Mouse (Mus musculus): Measurements from ENCODE around the gene Batf. TPM values are rescaled to one million over a fixed set of nuclear protein-coding genes. Genes with fewer than 3 reads are reported as not detected.
A peak's percentile ranks its signal among the peaks of the same experiment; 100 is the strongest.

Gene Batf
- total and polyA plus RNA-seq, 2 experiments from 2014 or later = 0.65 TPM; not detected in 1

DNA sequence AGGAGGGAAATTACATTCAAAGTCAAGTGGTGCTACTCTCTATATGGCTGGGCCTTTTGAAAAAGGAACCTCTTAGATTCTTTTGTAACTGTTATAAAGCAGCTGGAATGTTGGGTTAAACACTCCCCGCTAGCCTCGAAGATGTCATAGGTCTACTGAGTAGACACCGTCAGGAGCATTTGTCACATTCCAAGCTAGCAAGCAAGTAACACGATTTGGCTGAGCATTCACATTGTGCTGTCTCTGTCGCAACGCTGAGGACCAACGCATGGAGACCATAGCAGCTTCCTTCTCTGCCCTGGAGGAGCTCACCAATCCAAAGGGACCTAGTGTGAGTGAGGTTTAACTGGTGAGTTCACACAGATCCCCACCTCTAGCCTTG, 14.4 kb downstream of the Batf start:
- no peak overlapping the region for H3K4me3 ChIP-seq (ENCODE audit: low read depth, low read length)
- 81% methylated on average over 7 of the region's 7 CpGs for WGBS

DNA sequence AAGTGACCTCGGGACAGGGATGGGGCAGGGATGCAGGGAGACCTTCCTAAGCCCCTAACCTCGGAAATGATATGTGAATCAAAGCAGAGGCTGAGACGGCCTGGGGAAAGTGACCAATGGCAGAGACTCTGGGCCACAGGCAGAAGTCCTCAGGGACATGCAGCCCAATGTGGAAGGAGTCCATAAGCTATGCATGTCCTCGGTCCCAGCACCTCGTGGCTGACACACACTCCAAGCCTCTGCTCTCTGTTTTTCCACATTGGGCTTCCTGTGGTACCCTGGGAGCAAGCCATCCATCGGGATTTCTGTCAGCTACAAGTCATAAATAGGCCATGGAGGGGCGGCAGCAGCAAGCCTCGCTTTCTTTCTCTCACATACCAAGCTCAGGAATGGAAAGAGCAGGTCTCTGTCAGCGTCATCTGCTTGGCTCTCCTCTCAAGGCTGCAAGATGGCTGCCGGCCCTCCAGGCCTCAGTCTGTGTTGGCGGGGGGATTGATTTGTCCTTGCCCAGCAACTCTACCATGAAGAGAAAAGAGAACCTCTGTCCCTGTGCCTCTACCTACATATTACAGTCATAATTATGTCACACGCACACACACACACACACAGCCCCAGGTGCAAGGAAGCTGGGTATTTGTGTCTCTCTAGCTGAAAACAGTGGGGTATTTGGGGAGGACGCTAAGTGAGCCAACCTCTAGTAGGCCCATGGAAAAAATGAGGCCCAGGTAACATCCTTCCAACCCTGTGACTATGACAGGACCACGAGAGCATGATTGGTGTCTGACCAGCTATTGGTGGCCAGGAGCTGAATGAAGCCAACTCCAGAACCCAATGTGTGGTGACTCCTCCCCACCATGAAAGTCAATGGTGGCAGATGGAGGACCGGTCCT, 15.9 kb downstream of the Batf start:
- Histone ChIP-seq H3K4me2 (ENCODE audit: low read depth) (no peak overlapping the region), H3K9ac (no peak overlapping the region), H3K36me3 (ENCODE audit: insufficient read depth) (no peaks in the 10 kb centered on the region), H3K27me3 (ENCODE audit: insufficient read depth, low read length) (0 out of 2 replicates have a peak, but pooled peaks cover 5% of the 10 kb centered on the region), H3K27ac (ENCODE audit: low read depth, low read length) (no peak overlapping the region), H3K4me3 (ENCODE audit: low read depth, low read length) (no peak overlapping the region), H3K4me1 (ENCODE audit: insufficient read depth) (no peaks in the 10 kb centered on the region), H3K9me3 (ENCODE audit: low read length) (no peaks in the 10 kb centered on the region)
- WGBS = 79% methylated on average over 15 of the region's 15 CpGs
- ATAC-seq (no peak), DNase-seq (no peak)
- no peak for TF ChIP-seq CTCF (IDR thresholded peaks at IDR 0.05; ENCODE audit: low read depth)

More for the DNA sequence above, 14.4 kb downstream of the Batf start:
- Histone ChIP-seq H3K36me3 (ENCODE audit: insufficient read depth) (no peaks in the 10 kb centered on the region), H3K4me2 (ENCODE audit: low read depth) (no peak overlapping the region), H3K27ac (ENCODE audit: low read depth, low read length) (no peak overlapping the region), H3K27me3 (ENCODE audit: insufficient read depth, low read length) (0 out of 2 replicates have a peak, but pooled peaks cover 5% of the 10 kb centered on the region), H3K9me3 (ENCODE audit: low read length) (no peaks in the 10 kb centered on the region), H3K4me1 (ENCODE audit: insufficient read depth) (no peaks in the 10 kb centered on the region), H3K9ac (no peak overlapping the region)
- TF ChIP-seq CTCF (IDR thresholded peaks at IDR 0.05; ENCODE audit: low read depth) = no peak
- DNase-seq (no peak), ATAC-seq (no peak)

DNA sequence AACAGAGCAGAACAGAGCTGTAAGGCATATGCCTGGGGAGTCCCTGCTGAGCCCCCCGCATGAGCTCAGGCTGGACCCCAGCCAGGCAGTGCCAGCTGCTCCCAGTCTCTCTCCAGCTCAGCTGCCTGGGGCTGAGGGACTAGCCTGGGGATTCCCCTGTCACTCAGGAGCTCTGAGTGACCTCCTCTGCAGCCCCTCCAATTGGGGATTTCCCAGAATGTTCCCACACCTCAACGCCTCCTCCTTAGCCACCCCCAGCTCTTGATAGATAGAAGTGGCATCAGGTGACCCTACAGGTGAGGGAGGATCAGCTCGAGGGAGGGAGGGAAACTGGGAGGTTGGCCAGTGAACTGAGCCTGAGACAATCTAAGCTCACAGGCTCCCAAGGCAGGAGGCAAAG, 17.0 kb downstream of the Batf start:
- DNase-seq (peak; percentile 37), ATAC-seq (peak; percentile 64)
- no peak overlapping the region for H3K27ac ChIP-seq (ENCODE audit: low read depth, low read length)
- WGBS = 51% methylated on average over 3 of the region's 3 CpGs
- H3K27me3 ChIP-seq (ENCODE audit: insufficient read depth, low read length) = 0 out of 2 replicates have a peak, but pooled peaks cover 5% of the 10 kb centered on the region
- H3K4me2 ChIP-seq (ENCODE audit: low read depth) = no peak overlapping the region
- no peak overlapping the region for H3K4me3 ChIP-seq (ENCODE audit: low read depth, low read length)
- H3K4me1 ChIP-seq (ENCODE audit: insufficient read depth) = no peaks in the 10 kb centered on the region
- no peaks in the 10 kb centered on the region for H3K9me3 ChIP-seq (ENCODE audit: low read length)
- no peaks in the 10 kb centered on the region for H3K36me3 ChIP-seq (ENCODE audit: insufficient read depth)
- H3K9ac ChIP-seq = no peak overlapping the region
- TF ChIP-seq CTCF (IDR thresholded peaks at IDR 0.05; ENCODE audit: low read depth) = no peak

DNA sequence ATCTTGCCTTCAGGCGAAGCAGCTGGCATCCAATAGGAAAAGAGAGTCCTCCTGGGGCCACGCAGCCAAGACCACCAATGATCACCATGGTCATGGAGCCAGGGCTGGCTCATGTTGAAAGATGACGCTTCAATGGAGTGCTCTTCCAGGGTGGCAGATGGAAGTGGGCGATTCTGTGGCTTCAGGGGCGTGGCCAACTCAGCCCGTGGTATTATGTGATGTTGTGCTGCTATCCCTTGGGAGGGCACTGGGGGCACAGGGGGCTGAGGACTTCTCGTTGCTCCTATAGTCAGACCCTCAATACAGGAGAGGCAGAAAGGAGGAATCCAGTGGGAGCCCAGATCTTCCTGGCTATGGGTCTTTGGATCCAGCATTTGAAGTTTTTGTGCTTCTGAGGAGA, 18.1 kb downstream of the Batf start:
- no peak overlapping the region for H3K9ac ChIP-seq
- H3K9me3 ChIP-seq (ENCODE audit: low read length) = no peaks in the 10 kb centered on the region
- no peak overlapping the region for H3K4me3 ChIP-seq (ENCODE audit: low read depth, low read length)
- ATAC-seq = no peak
- no peaks in the 10 kb centered on the region for H3K36me3 ChIP-seq (ENCODE audit: insufficient read depth)
- 56% methylated on average over 7 of the region's 7 CpGs for WGBS
- no peak for TF ChIP-seq CTCF (IDR thresholded peaks at IDR 0.05; ENCODE audit: low read depth)
- no peak overlapping the region for H3K4me2 ChIP-seq (ENCODE audit: low read depth)
- no peak overlapping the region for H3K27ac ChIP-seq (ENCODE audit: low read depth, low read length)
- no peaks in the 10 kb centered on the region for H3K4me1 ChIP-seq (ENCODE audit: insufficient read depth)
- no peak for DNase-seq
- 0 out of 2 replicates have a peak, but pooled peaks cover 5% of the 10 kb centered on the region for H3K27me3 ChIP-seq (ENCODE audit: insufficient read depth, low read length)

DNA sequence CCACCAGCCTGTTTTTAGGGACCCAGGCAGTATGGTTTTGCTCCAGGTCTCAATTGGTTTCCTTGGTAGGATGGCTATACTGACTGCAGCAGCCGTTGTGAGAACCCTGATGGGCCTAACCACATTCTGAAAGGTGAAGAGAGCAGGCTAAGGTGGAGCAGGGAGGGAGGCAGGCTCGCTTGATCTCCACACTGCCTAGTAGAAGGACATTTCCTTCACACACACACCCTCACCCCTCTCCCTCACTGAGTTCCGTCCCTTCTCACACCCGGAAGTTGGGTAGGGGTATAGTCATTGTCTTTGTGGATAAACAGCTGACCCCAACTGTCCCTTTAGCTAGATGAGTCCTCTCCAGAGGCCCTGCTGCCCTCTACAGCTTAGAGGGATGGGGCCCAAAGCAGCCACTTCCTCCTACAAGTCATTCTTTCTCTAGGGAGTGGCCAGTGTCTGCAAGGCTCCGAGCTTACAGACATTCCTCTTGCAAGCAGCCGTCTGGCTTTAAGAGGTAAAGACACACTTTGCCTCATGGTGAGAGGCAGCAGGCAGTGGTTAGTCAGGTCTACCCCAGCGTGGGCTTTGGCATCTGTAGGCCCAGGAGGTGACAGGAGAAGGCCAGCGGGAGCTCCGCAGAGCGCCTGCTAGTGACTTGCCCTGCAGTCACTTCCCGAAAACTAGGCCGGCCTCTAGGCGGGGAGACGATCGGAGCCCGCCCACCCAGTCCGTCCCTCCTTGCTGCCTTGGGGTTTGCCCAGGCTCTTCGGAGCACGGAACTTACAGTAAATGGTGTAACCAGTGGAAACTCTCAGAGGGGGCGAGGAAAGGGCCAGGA, 18.7 kb downstream of the Batf start:
- Histone ChIP-seq H3K4me2 (ENCODE audit: low read depth) (peak overlapping the region; percentile 46), H3K27ac (ENCODE audit: low read depth, low read length) (no peak overlapping the region), H3K9me3 (ENCODE audit: low read length) (no peaks in the 10 kb centered on the region), H3K27me3 (ENCODE audit: insufficient read depth, low read length) (0 out of 2 replicates have a peak, but pooled peaks cover 5% of the 10 kb centered on the region), H3K4me1 (ENCODE audit: insufficient read depth) (no peaks in the 10 kb centered on the region), H3K9ac (peak overlapping the region; percentile 10), H3K36me3 (ENCODE audit: insufficient read depth) (no peaks in the 10 kb centered on the region), H3K4me3 (ENCODE audit: low read depth, low read length) (peak overlapping the region; percentile 22)
- DNase-seq (no peak), ATAC-seq (peak; percentile 69)
- 0 out of 2 replicates have a peak, but pooled peaks have one; percentile 1 for TF ChIP-seq CTCF (IDR thresholded peaks at IDR 0.05; ENCODE audit: low read depth)
- WGBS = 18% methylated on average over 20 of the region's 20 CpGs

DNA sequence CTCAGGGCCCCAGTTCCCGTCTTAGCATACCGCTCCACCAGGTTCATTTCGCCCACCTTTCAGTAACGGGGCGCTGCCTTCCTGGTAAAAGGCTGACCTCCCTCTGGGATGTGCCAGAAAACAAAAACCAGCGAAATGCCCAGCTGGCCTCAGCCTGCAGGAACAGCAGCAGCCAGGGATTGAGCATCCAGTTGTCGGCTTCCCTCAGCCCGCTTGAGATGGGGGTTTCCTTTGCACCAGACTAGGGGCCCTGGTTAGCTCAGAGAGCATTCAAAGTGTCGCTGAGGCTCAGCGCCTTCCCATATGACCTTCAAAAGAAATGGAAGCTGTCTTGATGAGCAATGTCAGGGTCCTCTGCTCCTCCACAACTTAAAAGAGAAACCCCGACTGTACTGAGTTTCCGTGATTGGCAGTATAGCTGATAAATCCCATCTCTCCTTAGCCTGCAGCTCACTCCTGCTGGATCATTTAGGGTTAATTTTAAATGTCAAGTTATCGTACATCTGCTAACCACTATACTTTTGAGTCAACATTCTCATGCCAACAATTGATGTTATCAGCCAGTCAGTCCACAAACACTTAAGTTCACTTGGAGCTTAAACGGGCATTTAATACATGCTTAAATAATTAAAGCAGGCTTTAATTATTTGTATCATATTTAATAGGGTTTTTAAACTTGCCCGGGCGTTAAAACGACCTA, 19.5 kb downstream of the Batf start:
- H3K4me3 ChIP-seq (ENCODE audit: low read depth, low read length) = peak overlapping the region; percentile 22
- 24% methylated on average over 17 of the region's 17 CpGs for WGBS
- peak overlapping the region; percentile 10 for H3K9ac ChIP-seq
- no peak for TF ChIP-seq CTCF (IDR thresholded peaks at IDR 0.05; ENCODE audit: low read depth)
- 0 out of 2 replicates have a peak, but pooled peaks cover 5% of the 10 kb centered on the region for H3K27me3 ChIP-seq (ENCODE audit: insufficient read depth, low read length)
- no peaks in the 10 kb centered on the region for H3K9me3 ChIP-seq (ENCODE audit: low read length)
- H3K4me1 ChIP-seq (ENCODE audit: insufficient read depth) = no peaks in the 10 kb centered on the region
- no peak overlapping the region for H3K27ac ChIP-seq (ENCODE audit: low read depth, low read length)
- H3K36me3 ChIP-seq (ENCODE audit: insufficient read depth) = no peaks in the 10 kb centered on the region
- 0 out of 2 replicates have a peak, but pooled peaks have one; percentile 12 for ATAC-seq
- H3K4me2 ChIP-seq (ENCODE audit: low read depth) = peak overlapping the region; percentile 46
- DNase-seq = no peak
